Mouse (Mus musculus) hindbrain, postnatal 0 days (tissue): Measurements from ENCODE around the gene Tmem29. TPM values are rescaled to one million over a fixed set of nuclear protein-coding genes. Genes with fewer than 3 reads are reported as not detected.
"Not testable (repeated sequence)": the region's sequence is repeated elsewhere in the genome, so short reads cannot be mapped to it uniquely, and the experiment has no call there.

ENCODE experiments used
- ATAC-seq: fragments of 200-750 bp; cut with Nextera tagmentation; 2 replicates; pipeline ENCODE4 v1.8.0; 2017; ENCODE audit warnings: mild to moderate bottlenecking, moderate TSS enrichment, moderate library complexity
- DNase-seq: peaks from one replicate; pipeline ENCODE4 v3.0.0-alpha.2; 2015; ENCODE audit warnings: low spot score
- H3K27ac ChIP-seq: fragments of 300-500 bp; sonication (generic); 2 replicates; pipeline ENCODE4 v1.5.1; 2014; ENCODE audit warnings: mild to moderate bottlenecking
- H3K27me3 ChIP-seq: fragments of 300-500 bp; sonication (generic); 2 replicates; pipeline ENCODE4 v1.6.1; 2014; ENCODE audit warnings: low read length, mixed read lengths; ENCODE audit not compliant: insufficient read depth
- H3K36me3 ChIP-seq: fragments of 300-500 bp; sonication (generic); 2 replicates; pipeline ENCODE4 v1.6.1; 2014; ENCODE audit warnings: low read length, mixed read lengths; ENCODE audit not compliant: insufficient read depth
- H3K4me1 ChIP-seq: fragments of 300-500 bp; sonication (generic); 2 replicates; pipeline ENCODE4 v1.6.1; 2014; ENCODE audit warnings: antibody characterized with exemption, low read length, mixed read lengths; ENCODE audit not compliant: insufficient read depth
- H3K4me2 ChIP-seq: fragments of 300-500 bp; sonication (generic); 2 replicates; pipeline ENCODE4 v1.6.1; 2014; ENCODE audit warnings: low read depth, mild to moderate bottlenecking, low read length, moderate library complexity, mixed read lengths
- H3K4me3 ChIP-seq: fragments of 300-500 bp; sonication (generic); 2 replicates; pipeline ENCODE4 v1.5.1; 2014; ENCODE audit warnings: low read length
- H3K9ac ChIP-seq: fragments of 300-500 bp; sonication (generic); replicated peaks from 2 replicates; pipeline ENCODE4 v1.6.1; 2014; ENCODE audit warnings: mild to moderate bottlenecking, low read length, moderate library complexity, mixed read lengths
- H3K9me3 ChIP-seq: fragments of 300-500 bp; sonication (generic); 2 replicates; pipeline ENCODE4 v1.6.1; 2016; ENCODE audit warnings: low read length, mixed read lengths
- CTCF ChIP-seq: IDR thresholded peaks from 2 replicates; pipeline ENCODE4 v1.5.1; 2016; ENCODE audit warnings: antibody characterized with exemption, control low read depth, low read depth
- WGBS: fragments of 180-500 bp; shearing (Covaris S2); extraction: QIAGEN DNeasy Blood & Tissue Kit; methylation state at CpG from one replicate; pipeline ENCODE4 v1.1.7; 2014; 5-methylcytosine and 5-hydroxymethylcytosine counted together
- polyA plus RNA-seq: library from polyadenylated mRNA; unstranded; fragments of >200 nt; fragmentation: Nextera tagmentation; extraction: Ambion mirVana; gene quantifications from 2 replicates; pipeline ENCODE4 v1.2.1, GENCODE M21; 2015
- total RNA-seq: library from RNA; depleted of rRNA; stranded (reverse); fragments of >200 nt; gene quantifications from 2 replicates; pipeline ENCODE4 v1.2.3, GENCODE M21; 2014; rRNA removed

Gene Tmem29
- total RNA-seq = 37.0 and 49.7 TPM in 2 replicates
- 75.5 and 80.5 TPM in 2 replicates for polyA plus RNA-seq

DNA sequence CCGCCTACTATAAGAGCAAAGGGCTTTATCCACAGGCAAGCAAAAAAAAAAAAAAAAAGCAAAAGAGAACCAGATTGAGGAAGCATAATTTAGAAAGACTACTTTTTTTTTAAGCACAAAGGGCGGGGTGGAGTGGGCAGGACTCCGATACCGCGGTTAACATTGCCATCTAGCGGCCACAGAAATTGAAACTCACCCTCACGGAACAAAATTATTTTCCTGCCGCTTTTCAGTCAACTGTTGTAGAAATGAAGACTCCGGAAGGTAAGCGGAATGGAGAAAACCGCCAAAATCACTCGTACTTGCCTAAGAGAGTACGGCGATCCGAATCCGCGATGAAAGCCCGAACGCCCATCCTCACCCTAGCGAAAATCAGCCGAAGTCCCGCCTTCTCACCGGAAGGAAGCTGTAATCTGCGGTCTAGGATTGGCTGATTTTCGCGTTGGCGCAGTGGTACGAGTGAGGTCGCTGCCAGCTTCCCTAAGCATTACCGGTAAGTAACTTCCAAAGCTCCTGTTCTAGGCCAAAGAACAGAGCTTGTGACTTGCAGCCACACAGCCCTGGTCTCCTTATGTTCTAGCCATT lies at the start of gene Tmem29:
TSS of gene Tmem29 (minus strand) at position 389 of the 585 bp plus-strand sequence.
- peak within 1 kb of the TSS; percentile 45 for H3K4me2 ChIP-seq
- H3K9ac ChIP-seq = peak within 1 kb of the TSS; percentile 37
- H3K36me3 ChIP-seq = no peaks in the 10 kb centered on the region
- DNase-seq = peak; percentile 95
- peak within 1 kb of the TSS; percentile 47 for H3K4me3 ChIP-seq
- no peaks in the 10 kb centered on the region for H3K9me3 ChIP-seq
- ATAC-seq = peak; percentile 98
- H3K27me3 ChIP-seq = no peaks in the 10 kb centered on the region
- no peaks in the 10 kb centered on the region for H3K4me1 ChIP-seq
- peak; percentile 72 for TF ChIP-seq CTCF
- peak within 1 kb of the TSS; percentile 70 for H3K27ac ChIP-seq
- WGBS = 2% methylated on average over 30 of the region's 30 CpGs

DNA sequence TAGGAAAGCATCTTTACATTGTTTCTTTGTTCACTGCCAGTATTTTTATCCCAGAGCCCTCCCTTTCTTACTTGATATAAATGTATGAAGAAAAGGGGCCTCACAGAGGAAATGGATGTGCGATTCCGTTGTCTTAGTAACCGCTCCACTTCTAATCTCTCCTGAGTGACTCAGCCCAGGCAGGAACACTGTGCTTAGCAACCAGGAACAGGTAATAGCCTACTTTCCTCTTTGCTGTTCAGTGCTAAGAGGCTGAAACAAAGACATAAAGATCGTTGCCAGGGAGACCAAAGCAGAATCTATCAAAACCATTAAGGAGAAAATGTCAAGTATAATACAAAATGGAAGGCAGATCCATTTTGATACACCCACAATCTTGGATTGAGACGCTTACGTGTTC lies 49.7 kb upstream of the Tmem29 start:
- DNase-seq (peak; percentile 36), ATAC-seq (peak; percentile 84)
- Histone ChIP-seq H3K27ac (peak overlapping the region; percentile 26; the same call in 1 of the 2 replicates), H3K9ac (no peak overlapping the region), H3K4me3 (no peak overlapping the region), H3K27me3 (no peaks in the 10 kb centered on the region), H3K4me2 (no peak overlapping the region), H3K9me3 (no peaks in the 10 kb centered on the region), H3K4me1 (no peaks in the 10 kb centered on the region), H3K36me3 (no peaks in the 10 kb centered on the region)
- no peak for TF ChIP-seq CTCF
- 75% methylated on average over 6 of the region's 6 CpGs for WGBS

DNA sequence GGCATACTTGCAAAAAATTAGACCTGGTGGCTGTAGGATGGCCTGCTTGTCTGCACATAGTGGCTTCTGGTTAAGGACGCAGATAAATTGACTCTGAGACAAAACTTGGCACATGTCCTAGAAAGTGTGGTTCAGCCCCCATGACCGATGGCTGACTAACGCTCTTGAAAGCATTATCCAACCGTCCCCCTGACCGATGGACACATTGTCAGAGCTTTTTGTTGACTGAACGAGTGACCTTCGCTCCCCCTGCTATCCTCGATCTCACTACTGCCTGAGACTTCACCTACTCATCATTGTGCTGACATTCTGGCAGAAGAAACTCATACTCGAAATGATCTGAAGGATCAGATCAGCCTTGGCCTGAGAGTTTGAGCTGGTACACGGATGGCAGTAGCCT lies 28.9 kb upstream of the Tmem29 start:
- not testable (repeated sequence) for DNase-seq, H3K27me3 ChIP-seq, H3K4me1 ChIP-seq, H3K36me3 ChIP-seq, H3K4me2 ChIP-seq, H3K27ac ChIP-seq, H3K9me3 ChIP-seq, H3K4me3 ChIP-seq, ATAC-seq, H3K9ac ChIP-seq
- WGBS = 38% methylated on average over 1 of the region's 10 CpGs

DNA sequence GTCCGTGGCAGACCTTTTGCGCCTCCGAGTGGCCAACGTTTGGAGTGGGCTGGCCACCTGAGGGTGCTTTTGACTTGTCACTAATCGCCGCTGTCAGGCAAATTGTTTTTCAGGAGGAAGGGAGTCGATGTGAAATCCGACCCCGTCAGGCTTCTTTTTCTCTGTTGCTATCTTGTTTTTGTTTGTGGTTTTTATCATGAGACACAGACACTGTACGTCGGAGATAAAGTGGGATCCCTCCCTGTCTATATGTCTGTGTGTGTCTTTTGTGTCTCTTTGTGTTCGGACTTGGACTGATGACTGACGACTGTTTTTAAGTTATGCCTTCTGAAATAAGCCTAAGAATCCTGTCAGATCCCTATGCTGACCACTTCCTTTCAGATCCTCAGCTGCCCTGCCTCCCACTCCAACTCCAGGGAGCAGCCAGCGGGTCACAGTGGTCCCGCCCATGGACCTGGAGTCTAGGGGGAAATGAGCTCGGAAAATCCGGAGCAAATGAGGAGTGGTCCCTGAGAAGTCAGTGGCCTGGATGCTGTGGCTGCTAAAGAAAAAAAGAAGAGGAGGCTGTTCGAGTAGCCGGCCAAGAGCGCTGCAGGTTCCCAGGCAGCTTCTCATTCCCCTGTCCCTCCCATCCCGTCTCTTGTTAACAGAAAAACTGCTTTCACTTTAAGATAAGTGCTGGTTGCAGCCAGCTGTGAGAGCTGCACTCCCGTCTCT lies 27.5 kb upstream of the Tmem29 start:
- not testable (repeated sequence) for H3K4me2 ChIP-seq, DNase-seq, ATAC-seq, H3K4me1 ChIP-seq, H3K9me3 ChIP-seq, H3K36me3 ChIP-seq, H3K27ac ChIP-seq, H3K4me3 ChIP-seq, H3K9ac ChIP-seq, H3K27me3 ChIP-seq
- 56% methylated on average over 5 of the region's 22 CpGs for WGBS

DNA sequence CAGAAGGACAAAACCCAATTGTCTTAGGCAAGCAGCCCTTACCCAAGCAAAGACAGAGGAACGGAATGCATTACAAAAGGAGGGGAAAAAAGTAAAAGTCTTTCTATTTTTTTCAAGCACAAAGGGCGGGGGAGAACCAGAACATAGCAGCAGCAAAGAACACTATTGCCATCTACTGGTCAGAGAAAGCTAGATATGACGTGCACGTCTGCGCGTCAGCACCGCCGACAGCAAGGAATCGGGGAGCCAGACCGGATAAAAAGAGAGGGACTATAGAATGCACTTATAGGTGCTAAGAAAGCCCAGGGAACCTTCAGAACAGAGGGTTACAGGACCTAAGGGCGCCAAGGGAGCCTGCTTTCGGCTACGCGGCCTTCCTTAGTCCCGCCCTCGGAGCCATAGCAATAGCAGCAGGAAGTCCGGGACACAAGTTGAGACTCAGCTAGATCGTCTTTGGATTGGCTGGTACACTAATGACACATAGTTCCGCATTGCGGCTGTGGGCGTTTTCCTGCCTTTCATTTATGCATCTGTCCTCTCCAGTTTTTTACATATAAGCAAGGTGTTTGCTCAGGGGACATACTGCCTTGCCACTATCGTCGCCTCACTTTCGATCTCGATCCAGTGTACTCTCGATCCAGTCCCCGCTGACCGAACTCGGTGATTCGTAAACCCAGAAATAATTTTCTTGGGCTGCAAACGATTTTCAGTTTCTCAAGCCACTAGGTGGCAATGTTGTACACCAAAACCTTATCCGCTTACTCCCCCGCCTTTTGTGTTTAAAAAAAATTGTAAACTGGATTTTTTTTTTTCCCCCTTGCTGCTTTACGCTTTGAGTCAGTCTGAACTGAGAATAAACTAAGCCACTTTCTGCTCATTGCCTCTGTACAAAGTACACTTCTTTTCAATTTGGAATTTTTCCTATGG lies 19.2 kb upstream of the Tmem29 start:
- no peaks in the 10 kb centered on the region for H3K27me3 ChIP-seq
- H3K27ac ChIP-seq = peak overlapping the region; percentile 93
- ATAC-seq = peak; percentile 98
- no peaks in the 10 kb centered on the region for H3K36me3 ChIP-seq
- no peaks in the 10 kb centered on the region for H3K4me1 ChIP-seq
- H3K9ac ChIP-seq = peak overlapping the region; percentile 62
- WGBS = 2% methylated on average over 34 of the region's 34 CpGs
- peak overlapping the region; percentile 44 for H3K4me2 ChIP-seq
- peak; percentile 93 for DNase-seq
- no peaks in the 10 kb centered on the region for H3K9me3 ChIP-seq
- peak overlapping the region; percentile 48 for H3K4me3 ChIP-seq
- peak; percentile 92 for TF ChIP-seq CTCF

DNA sequence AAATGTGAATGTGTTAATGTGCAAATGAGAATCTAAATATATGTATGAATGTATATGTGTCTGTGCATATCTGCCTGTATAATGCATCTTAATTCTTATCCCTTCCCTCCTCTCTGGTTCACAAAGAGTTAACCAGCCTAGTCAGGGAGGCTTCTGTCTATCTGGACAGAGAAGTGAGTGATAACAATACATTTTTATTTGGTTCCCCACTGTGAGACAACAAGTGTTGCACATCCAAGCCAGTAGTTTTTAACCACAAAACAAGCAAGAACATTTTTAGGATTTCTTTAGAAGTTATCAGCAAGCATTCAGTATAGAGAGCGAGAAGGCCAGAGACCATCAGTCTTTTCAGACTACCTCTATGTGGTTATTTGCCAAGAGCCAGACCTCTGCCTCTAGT lies 12.5 kb upstream of the Tmem29 start:
- Histone ChIP-seq H3K27ac (no peak overlapping the region), H3K4me2 (no peak overlapping the region), H3K9ac (no peak overlapping the region), H3K36me3 (no peaks in the 10 kb centered on the region), H3K4me1 (no peaks in the 10 kb centered on the region), H3K27me3 (no peaks in the 10 kb centered on the region), H3K4me3 (no peak overlapping the region), H3K9me3 (no peaks in the 10 kb centered on the region)
- DNase-seq (no peak), ATAC-seq (no peak)
- 88% methylated on average over 1 of the region's 1 CpGs for WGBS
- no peak for TF ChIP-seq CTCF
